Mouse (Mus musculus): ENCODE results near the gene Yes1. TPM values are rescaled to one million over a fixed set of nuclear protein-coding genes. Genes with fewer than 3 reads are reported as not detected.
"Not testable (repeated sequence)": the region's sequence is repeated elsewhere in the genome, so short reads cannot be mapped to it uniquely, and the experiment has no call there.

The Yes1 gene
- polyA plus RNA-seq, 1 experiment from 2014 or later: 47.7 TPM

GRCm38 (mm10) chr5:32614291-32614690 is 3.3 kb downstream of the Yes1 start:
- no peak overlapping the region for H3K27ac ChIP-seq
- no peak overlapping the region for H3K4me3 ChIP-seq (replicated peaks)
- 88% methylated on average over 2 of the region's 2 CpGs for WGBS
- no peaks in the 10 kb centered on the region for H3K36me3 ChIP-seq
- no peaks in the 10 kb centered on the region for H3K9me3 ChIP-seq
- H3K9ac ChIP-seq (replicated peaks): no peak overlapping the region
- no peak overlapping the region for H3K4me2 ChIP-seq
- H3K4me1 ChIP-seq (replicated peaks): peaks cover 8% of the 10 kb centered on the region; the same call in 1 of the 2 replicates
- H3K27me3 ChIP-seq: no peaks in the 10 kb centered on the region
- ATAC-seq (ENCODE audit: insufficient number of reproducible peaks, insufficient read depth, low FRiP score, low TSS enrichment, low read depth): no peak

GRCm38 (mm10) chr5:32614691-32615090 is 3.7 kb downstream of the Yes1 start:
- Histone ChIP-seq H3K4me1 (replicated peaks) (peaks cover 8% of the 10 kb centered on the region; the same call in 1 of the 2 replicates), H3K9ac (replicated peaks) (no peak overlapping the region), H3K36me3 (no peaks in the 10 kb centered on the region), H3K4me3 (replicated peaks) (no peak overlapping the region), H3K27me3 (no peaks in the 10 kb centered on the region), H3K9me3 (no peaks in the 10 kb centered on the region), H3K4me2 (no peak overlapping the region), H3K27ac (no peak overlapping the region)
- ATAC-seq (ENCODE audit: insufficient number of reproducible peaks, insufficient read depth, low FRiP score, low TSS enrichment, low read depth): no peak
- whole genome bisulfite sequencing: 80% methylated on average over 4 of the region's 4 CpGs

GRCm38 (mm10) chr5:32616489-32616888 is 5.5 kb downstream of the Yes1 start:
- not testable (repeated sequence) for H3K36me3 ChIP-seq; H3K27me3 ChIP-seq; H3K4me1 ChIP-seq (replicated peaks); H3K4me3 ChIP-seq (replicated peaks); H3K9ac ChIP-seq (replicated peaks); H3K27ac ChIP-seq; H3K4me2 ChIP-seq; H3K9me3 ChIP-seq; ATAC-seq (ENCODE audit: insufficient number of reproducible peaks, insufficient read depth, low FRiP score, low TSS enrichment, low read depth)
- WGBS: 89% methylated on average over 7 of the region's 7 CpGs

GRCm38 (mm10) chr5:32617851-32618250 is 6.9 kb downstream of the Yes1 start:
- no peaks in the 10 kb centered on the region for H3K27me3 ChIP-seq
- H3K9ac ChIP-seq (replicated peaks): no peak overlapping the region
- H3K4me3 ChIP-seq (replicated peaks): no peak overlapping the region
- no peak overlapping the region for H3K4me2 ChIP-seq
- no peaks in the 10 kb centered on the region for H3K9me3 ChIP-seq
- H3K4me1 ChIP-seq (replicated peaks): no peaks in the 10 kb centered on the region; the same call in 1 of the 2 replicates
- ATAC-seq (ENCODE audit: insufficient number of reproducible peaks, insufficient read depth, low FRiP score, low TSS enrichment, low read depth): no peak
- H3K36me3 ChIP-seq: no peaks in the 10 kb centered on the region
- no peak overlapping the region for H3K27ac ChIP-seq
- 92% methylated on average over 1 of the region's 1 CpGs for WGBS

GRCm38 (mm10) chr5:32623649-32624048 is 12.7 kb downstream of the Yes1 start:
- no peaks in the 10 kb centered on the region for H3K9me3 ChIP-seq
- H3K9ac ChIP-seq (replicated peaks): no peak overlapping the region
- no peak overlapping the region for H3K4me3 ChIP-seq (replicated peaks)
- H3K36me3 ChIP-seq: peaks cover 3% of the 10 kb centered on the region; the same call in 1 of the 2 replicates
- no peak overlapping the region for H3K27ac ChIP-seq
- H3K27me3 ChIP-seq: no peaks in the 10 kb centered on the region
- no peaks in the 10 kb centered on the region for H3K4me1 ChIP-seq (replicated peaks)
- H3K4me2 ChIP-seq: no peak overlapping the region
- ATAC-seq (ENCODE audit: insufficient number of reproducible peaks, insufficient read depth, low FRiP score, low TSS enrichment, low read depth): no peak

- H3K9ac ChIP-seq (replicated peaks): no peak overlapping the region
- no peaks in the 10 kb centered on the region for H3K4me1 ChIP-seq (replicated peaks)
- H3K36me3 ChIP-seq: peaks cover 3% of the 10 kb centered on the region; the same call in 1 of the 2 replicates
- no peak for ATAC-seq (ENCODE audit: insufficient number of reproducible peaks, insufficient read depth, low FRiP score, low TSS enrichment, low read depth)
- no peak overlapping the region for H3K4me3 ChIP-seq (replicated peaks)
- H3K27me3 ChIP-seq: no peaks in the 10 kb centered on the region
- 95% methylated on average over 2 of the region's 2 CpGs for WGBS
- no peak overlapping the region for H3K27ac ChIP-seq
- no peak overlapping the region for H3K4me2 ChIP-seq
- H3K9me3 ChIP-seq: no peaks in the 10 kb centered on the region
These were observed 13.8 kb downstream of the Yes1 start for GRCm38 (mm10) chr5:32624777-32625176.

GRCm38 (mm10) chr5:32633185-32633584 is 22.2 kb downstream of the Yes1 start:
- H3K9me3 ChIP-seq: no peaks in the 10 kb centered on the region
- H3K27me3 ChIP-seq: no peaks in the 10 kb centered on the region
- no peak overlapping the region for H3K9ac ChIP-seq (replicated peaks)
- no peak overlapping the region for H3K27ac ChIP-seq
- no peaks in the 10 kb centered on the region; the same call in 1 of the 2 replicates for H3K36me3 ChIP-seq
- no peak for ATAC-seq (ENCODE audit: insufficient number of reproducible peaks, insufficient read depth, low FRiP score, low TSS enrichment, low read depth)
- H3K4me1 ChIP-seq (replicated peaks): no peaks in the 10 kb centered on the region
- no peak overlapping the region for H3K4me3 ChIP-seq (replicated peaks)
- no peak overlapping the region for H3K4me2 ChIP-seq

GRCm38 (mm10) chr5:32657386-32657785 is 46.4 kb downstream of the Yes1 start:
- peaks cover 56% of the 10 kb centered on the region for H3K36me3 ChIP-seq
- no peak for ATAC-seq (ENCODE audit: insufficient number of reproducible peaks, insufficient read depth, low FRiP score, low TSS enrichment, low read depth)
- WGBS: 54% methylated on average over 1 of the region's 1 CpGs
- no peaks in the 10 kb centered on the region for H3K9me3 ChIP-seq
- no peak overlapping the region for H3K9ac ChIP-seq (replicated peaks)
- no peaks in the 10 kb centered on the region for H3K27me3 ChIP-seq
- no peak overlapping the region for H3K27ac ChIP-seq
- no peaks in the 10 kb centered on the region for H3K4me1 ChIP-seq (replicated peaks)
- H3K4me3 ChIP-seq (replicated peaks): no peak overlapping the region
- no peak overlapping the region for H3K4me2 ChIP-seq

- Histone ChIP-seq H3K4me3 (replicated peaks) (no peak overlapping the region), H3K36me3 (peaks cover 22% of the 10 kb centered on the region), H3K27me3 (no peaks in the 10 kb centered on the region), H3K4me1 (replicated peaks) (no peaks in the 10 kb centered on the region), H3K9me3 (no peaks in the 10 kb centered on the region), H3K9ac (replicated peaks) (no peak overlapping the region), H3K27ac (no peak overlapping the region), H3K4me2 (no peak overlapping the region)
- 86% methylated on average over 2 of the region's 2 CpGs for WGBS
- no peak for ATAC-seq (ENCODE audit: insufficient number of reproducible peaks, insufficient read depth, low FRiP score, low TSS enrichment, low read depth)
These were observed 71.5 kb downstream of the Yes1 start for GRCm38 (mm10) chr5:32682475-32682874.

- H3K4me3 ChIP-seq (replicated peaks): no peak overlapping the region
- 0 out of 2 replicates have a peak, but pooled peaks cover 1% of the 10 kb centered on the region for H3K36me3 ChIP-seq
- H3K27ac ChIP-seq: no peak overlapping the region
- no peak for ATAC-seq (ENCODE audit: insufficient number of reproducible peaks, insufficient read depth, low FRiP score, low TSS enrichment, low read depth)
- no peak overlapping the region for H3K9ac ChIP-seq (replicated peaks)
- no peaks in the 10 kb centered on the region for H3K9me3 ChIP-seq
- H3K4me2 ChIP-seq: no peak overlapping the region
- H3K27me3 ChIP-seq: no peaks in the 10 kb centered on the region
- WGBS: 56% methylated on average over 2 of the region's 2 CpGs
- no peaks in the 10 kb centered on the region for H3K4me1 ChIP-seq (replicated peaks)
These were observed 82.4 kb downstream of the Yes1 start for GRCm38 (mm10) chr5:32693411-32693810.

GRCm38 (mm10) chr5:32697208-32697867 is 86.4 kb downstream of the Yes1 start:
- H3K4me1 ChIP-seq (replicated peaks): no peaks in the 10 kb centered on the region
- no peak overlapping the region for H3K9ac ChIP-seq (replicated peaks)
- H3K27ac ChIP-seq: no peak overlapping the region
- no peak for ATAC-seq (ENCODE audit: insufficient number of reproducible peaks, insufficient read depth, low FRiP score, low TSS enrichment, low read depth)
- 75% methylated on average over 5 of the region's 5 CpGs for WGBS
- no peaks in the 10 kb centered on the region for H3K27me3 ChIP-seq
- no peak overlapping the region for H3K4me3 ChIP-seq (replicated peaks)
- H3K4me2 ChIP-seq: no peak overlapping the region
- H3K36me3 ChIP-seq: no peaks in the 10 kb centered on the region
- no peaks in the 10 kb centered on the region for H3K9me3 ChIP-seq

GRCm38 (mm10) chr5:32706226-32706780 is 95.3 kb downstream of the Yes1 start:
- ATAC-seq (ENCODE audit: insufficient number of reproducible peaks, insufficient read depth, low FRiP score, low TSS enrichment, low read depth): no peak
- Histone ChIP-seq H3K9ac (replicated peaks) (no peak overlapping the region), H3K27me3 (no peaks in the 10 kb centered on the region), H3K27ac (no peak overlapping the region), H3K36me3 (no peaks in the 10 kb centered on the region), H3K4me2 (no peak overlapping the region), H3K9me3 (no peaks in the 10 kb centered on the region), H3K4me1 (replicated peaks) (no peaks in the 10 kb centered on the region), H3K4me3 (replicated peaks) (no peak overlapping the region)
- 79% methylated on average over 2 of the region's 2 CpGs for WGBS

Measured in limb, embryonic 12.5 days (tissue).